Comparison of ENCODE assay signal across 14 mouse cellular contexts in genomic region chr7:97632897-97633296, GRCm38 (mm10).
"Had no signal": no experiment of that assay in that cellular context is flagged by ENCODE, and none has a peak within 500 bp of the region (broad histone marks: within the 10 kb centered on the region; RNA-seq: fewer than 3 reads in every experiment).

No protein-coding gene starts in this region.

- H3K4me2 ChIP-seq: lung, embryonic 14.5 days; midbrain, embryonic 11.5 days; midbrain, embryonic 13.5 days; midbrain, embryonic 15.5 days; neural tube, embryonic 12.5 days had no signal

- ATAC-seq: midbrain, embryonic 13.5 days; midbrain, embryonic 15.5 days had no signal

- DNase-seq: lung, adult 18-20 months; lung, embryonic 14.5 days; lung, postnatal 10 days; lung, postnatal 4 days; right cerebral cortex, postnatal 14 days; thymus, adult 2 months; thymus, postnatal 25 days; thymus, postnatal 4 days had no signal

- H3K27ac ChIP-seq: liver, embryonic 14.5 days; midbrain, embryonic 13.5 days; midbrain, embryonic 15.5 days; neural tube, embryonic 12.5 days had no signal

- H3K4me3 ChIP-seq: megakaryocyte, embryonic 14.5 days; midbrain, embryonic 13.5 days; midbrain, embryonic 15.5 days; neural tube, embryonic 12.5 days had no signal

- H3K9ac ChIP-seq: liver, embryonic 14.5 days; lung, embryonic 14.5 days; midbrain, embryonic 13.5 days; midbrain, embryonic 15.5 days; neural tube, embryonic 12.5 days had no signal

- H3K36me3 ChIP-seq: midbrain, embryonic 13.5 days; midbrain, embryonic 15.5 days; neural tube, embryonic 12.5 days had no signal

- H3K9me3 ChIP-seq: megakaryocyte, embryonic 14.5 days; midbrain, embryonic 13.5 days; midbrain, embryonic 15.5 days; neural tube, embryonic 12.5 days had no signal

- H3K4me1 ChIP-seq: midbrain, embryonic 13.5 days; midbrain, embryonic 15.5 days; neural tube, embryonic 12.5 days had no signal

- H3K27me3 ChIP-seq: megakaryocyte, embryonic 14.5 days; midbrain, embryonic 13.5 days; midbrain, embryonic 15.5 days; neural tube, embryonic 12.5 days had no signal
